Mouse (Mus musculus): ENCODE measurements around the gene Gm20388. TPM values are rescaled to one million over a fixed set of nuclear protein-coding genes. Genes with fewer than 3 reads are reported as not detected.

Gene Gm20388
- polyA plus RNA-seq, 1 experiment from 2014 or later: 8.3 TPM

- Histone ChIP-seq H3K9me3 (ENCODE audit: control insufficient read depth, low read length) (no peaks in the 10 kb centered on the region), H3K27me3 (replicated peaks; ENCODE audit: control insufficient read depth, insufficient read depth, low read length) (no peaks in the 10 kb centered on the region), H3K4me2 (ENCODE audit: low read length) (peak within 1 kb of the TSS; percentile 88), H3K9ac (ENCODE audit: low read length) (peak within 1 kb of the TSS; percentile 88), H3K4me3 (ENCODE audit: low read depth, low read length) (peak within 1 kb of the TSS; percentile 47), H3K36me3 (ENCODE audit: control insufficient read depth, insufficient read depth, low read length) (peaks cover 18% of the 10 kb centered on the region), H3K4me1 (replicated peaks; ENCODE audit: control insufficient read depth, insufficient read depth, low read length) (peaks cover 29% of the 10 kb centered on the region), H3K27ac (ENCODE audit: low read depth) (peak within 1 kb of the TSS; percentile 88)
- DNase-seq (ENCODE audit: low spot score) (no peak), ATAC-seq (replicated peaks; ENCODE audit: low FRiP score, low TSS enrichment, low read depth) (no peak)
- 62% methylated on average over 6 of the region's 6 CpGs for WGBS
These were observed 2038.7 kb downstream of the Gm20388 start, which contains the start of gene Banp for GRCm38 (mm10) chr8:121949222-121949800. Gene Banp, plus strand, starts transcription at chr8:121949750.

GRCm38 (mm10) chr8:121949941-121950748 lies 2039.5 kb downstream of the Gm20388 start:
- under 1% methylated on average over 58 of the region's 66 CpGs for WGBS
- ATAC-seq (replicated peaks; ENCODE audit: low FRiP score, low TSS enrichment, low read depth): peak; percentile 94
- DNase-seq (ENCODE audit: low spot score): peak; percentile 100
- peak overlapping the region; percentile 47 for H3K4me3 ChIP-seq (ENCODE audit: low read depth, low read length)
- H3K27ac ChIP-seq (ENCODE audit: low read depth): peak overlapping the region; percentile 88
- no peaks in the 10 kb centered on the region for H3K9me3 ChIP-seq (ENCODE audit: control insufficient read depth, low read length)
- peaks cover 25% of the 10 kb centered on the region for H3K36me3 ChIP-seq (ENCODE audit: control insufficient read depth, insufficient read depth, low read length)
- H3K4me2 ChIP-seq (ENCODE audit: low read length): peak overlapping the region; percentile 88
- no peaks in the 10 kb centered on the region for H3K27me3 ChIP-seq (replicated peaks; ENCODE audit: control insufficient read depth, insufficient read depth, low read length)
- peak overlapping the region; percentile 88 for H3K9ac ChIP-seq (ENCODE audit: low read length)
- peaks cover 34% of the 10 kb centered on the region for H3K4me1 ChIP-seq (replicated peaks; ENCODE audit: control insufficient read depth, insufficient read depth, low read length)

- Histone ChIP-seq H3K9me3 (ENCODE audit: control insufficient read depth, low read length) (no peaks in the 10 kb centered on the region), H3K27me3 (replicated peaks; ENCODE audit: control insufficient read depth, insufficient read depth, low read length) (no peaks in the 10 kb centered on the region), H3K4me2 (ENCODE audit: low read length) (peak overlapping the region; percentile 88), H3K27ac (ENCODE audit: low read depth) (peak overlapping the region; percentile 88), H3K36me3 (ENCODE audit: control insufficient read depth, insufficient read depth, low read length) (peaks cover 34% of the 10 kb centered on the region), H3K4me1 (replicated peaks; ENCODE audit: control insufficient read depth, insufficient read depth, low read length) (peaks cover 35% of the 10 kb centered on the region), H3K4me3 (ENCODE audit: low read depth, low read length) (peak overlapping the region; percentile 47), H3K9ac (ENCODE audit: low read length) (peak overlapping the region; percentile 88)
- under 1% methylated on average over 83 of the region's 97 CpGs for WGBS
- ATAC-seq (replicated peaks; ENCODE audit: low FRiP score, low TSS enrichment, low read depth) (0 out of 2 replicates have a peak, but pooled peaks have one; percentile 1), DNase-seq (ENCODE audit: low spot score) (peak; percentile 73)
These were observed 2040.4 kb downstream of the Gm20388 start for GRCm38 (mm10) chr8:121950749-121951655.

- WGBS: 25% methylated on average over 7 of the region's 7 CpGs
- Histone ChIP-seq H3K4me3 (ENCODE audit: low read depth, low read length) (peak overlapping the region; percentile 47), H3K9me3 (ENCODE audit: control insufficient read depth, low read length) (no peaks in the 10 kb centered on the region), H3K36me3 (ENCODE audit: control insufficient read depth, insufficient read depth, low read length) (peaks cover 39% of the 10 kb centered on the region), H3K4me2 (ENCODE audit: low read length) (peak overlapping the region; percentile 88), H3K27me3 (replicated peaks; ENCODE audit: control insufficient read depth, insufficient read depth, low read length) (no peaks in the 10 kb centered on the region), H3K4me1 (replicated peaks; ENCODE audit: control insufficient read depth, insufficient read depth, low read length) (peaks cover 35% of the 10 kb centered on the region), H3K9ac (ENCODE audit: low read length) (peak overlapping the region; percentile 88), H3K27ac (ENCODE audit: low read depth) (no peak overlapping the region; the same call in 1 of the 2 replicates)
- DNase-seq (ENCODE audit: low spot score) (no peak), ATAC-seq (replicated peaks; ENCODE audit: low FRiP score, low TSS enrichment, low read depth) (no peak)
These were observed 2041.0 kb downstream of the Gm20388 start for GRCm38 (mm10) chr8:121951656-121952009.

GRCm38 (mm10) chr8:121952122-121952521 lies 2041.5 kb downstream of the Gm20388 start:
- no peaks in the 10 kb centered on the region for H3K27me3 ChIP-seq (replicated peaks; ENCODE audit: control insufficient read depth, insufficient read depth, low read length)
- peak overlapping the region; percentile 88 for H3K4me2 ChIP-seq (ENCODE audit: low read length)
- ATAC-seq (replicated peaks; ENCODE audit: low FRiP score, low TSS enrichment, low read depth) (no peak), DNase-seq (ENCODE audit: low spot score) (no peak)
- peaks cover 31% of the 10 kb centered on the region for H3K4me1 ChIP-seq (replicated peaks; ENCODE audit: control insufficient read depth, insufficient read depth, low read length)
- H3K27ac ChIP-seq (ENCODE audit: low read depth): no peak overlapping the region
- H3K36me3 ChIP-seq (ENCODE audit: control insufficient read depth, insufficient read depth, low read length): peaks cover 39% of the 10 kb centered on the region
- H3K9me3 ChIP-seq (ENCODE audit: control insufficient read depth, low read length): no peaks in the 10 kb centered on the region
- H3K4me3 ChIP-seq (ENCODE audit: low read depth, low read length): peak overlapping the region; percentile 11
- peak overlapping the region; percentile 88; the same call in 1 of the 2 replicates for H3K9ac ChIP-seq (ENCODE audit: low read length)

- ATAC-seq (replicated peaks; ENCODE audit: low FRiP score, low TSS enrichment, low read depth) (no peak), DNase-seq (ENCODE audit: low spot score) (no peak)
- Histone ChIP-seq H3K4me1 (replicated peaks; ENCODE audit: control insufficient read depth, insufficient read depth, low read length) (peaks cover 27% of the 10 kb centered on the region), H3K9me3 (ENCODE audit: control insufficient read depth, low read length) (no peaks in the 10 kb centered on the region), H3K27ac (ENCODE audit: low read depth) (no peak overlapping the region), H3K9ac (ENCODE audit: low read length) (no peak overlapping the region), H3K36me3 (ENCODE audit: control insufficient read depth, insufficient read depth, low read length) (peaks cover 39% of the 10 kb centered on the region), H3K27me3 (replicated peaks; ENCODE audit: control insufficient read depth, insufficient read depth, low read length) (no peaks in the 10 kb centered on the region), H3K4me2 (ENCODE audit: low read length) (no peak overlapping the region; the same call in 1 of the 2 replicates), H3K4me3 (ENCODE audit: low read depth, low read length) (no peak overlapping the region)
- 94% methylated on average over 7 of the region's 7 CpGs for WGBS
These were observed 2042.2 kb downstream of the Gm20388 start for GRCm38 (mm10) chr8:121952800-121953199.

GRCm38 (mm10) chr8:121953821-121954545 lies 2043.3 kb downstream of the Gm20388 start:
- no peak for ATAC-seq (replicated peaks; ENCODE audit: low FRiP score, low TSS enrichment, low read depth)
- DNase-seq (ENCODE audit: low spot score): no peak
- H3K4me2 ChIP-seq (ENCODE audit: low read length): no peak overlapping the region
- peaks cover 39% of the 10 kb centered on the region for H3K36me3 ChIP-seq (ENCODE audit: control insufficient read depth, insufficient read depth, low read length)
- no peak overlapping the region for H3K27ac ChIP-seq (ENCODE audit: low read depth)
- no peak overlapping the region for H3K9ac ChIP-seq (ENCODE audit: low read length)
- no peaks in the 10 kb centered on the region for H3K9me3 ChIP-seq (ENCODE audit: control insufficient read depth, low read length)
- H3K27me3 ChIP-seq (replicated peaks; ENCODE audit: control insufficient read depth, insufficient read depth, low read length): no peaks in the 10 kb centered on the region
- peaks cover 17% of the 10 kb centered on the region for H3K4me1 ChIP-seq (replicated peaks; ENCODE audit: control insufficient read depth, insufficient read depth, low read length)
- WGBS: 61% methylated on average over 3 of the region's 3 CpGs
- no peak overlapping the region for H3K4me3 ChIP-seq (ENCODE audit: low read depth, low read length)
